Mouse (Mus musculus) liver, embryonic 14.5 days (tissue): ENCODE results near the gene Mapk14. TPM values are rescaled to one million over a fixed set of nuclear protein-coding genes. Genes with fewer than 3 reads are reported as not detected.

Source experiments
- ATAC-seq: fragments of 200-750 bp; cut with Nextera tagmentation; 2 replicates; pipeline ENCODE4 v1.8.0; 2017; ENCODE audit warnings: moderate number of reproducible peaks, mild to moderate bottlenecking, moderate library complexity; ENCODE audit not compliant: insufficient read depth
- DNase-seq, 3 experiments: peaks; one replicate each; pipeline ENCODE4 v3.0.0-alpha.2; 2012 to 2013; ENCODE audit warnings: low read depth in 3 of 3, low spot score in 3 of 3
- H3K27ac ChIP-seq: fragments of 300-500 bp; sonication (generic); 2 replicates; pipeline ENCODE4 v1.5.1; 2014; ENCODE audit warnings: moderate library complexity, mild to moderate bottlenecking, control low read depth, inconsistent platforms
- H3K27me3 ChIP-seq: fragments of 300-500 bp; sonication (generic); 2 replicates; pipeline ENCODE4 v1.6.1; 2014; ENCODE audit warnings: mild to moderate bottlenecking, low read length, moderate library complexity; ENCODE audit not compliant: control insufficient read depth, insufficient read depth
- H3K36me3 ChIP-seq: fragments of 300-500 bp; sonication (generic); replicated peaks from 2 replicates; pipeline ENCODE4 v1.6.1; 2014; ENCODE audit warnings: low read depth; ENCODE audit not compliant: control insufficient read depth, insufficient read depth
- H3K4me1 ChIP-seq, 2 experiments: fragments of 200-500 bp in 1 of 2; fragments of 300-500 bp in 1 of 2; sonication (generic) in 1 of 2; replicated peaks; 2 replicates each; pipeline ENCODE4 v1.6.1; 2012 to 2014; ENCODE audit warnings: antibody characterized with exemption in 1 of 2, inconsistent platforms in 1 of 2, low read length in 1 of 2; ENCODE audit not compliant: control insufficient read depth in 2 of 2, insufficient read depth in 2 of 2
- H3K4me2 ChIP-seq: fragments of 300-500 bp; sonication (generic); 2 replicates; pipeline ENCODE4 v1.6.1; 2014; ENCODE audit warnings: low read depth, mild to moderate bottlenecking, control low read depth, moderate library complexity
- H3K4me3 ChIP-seq, 2 experiments: fragments of 200-500 bp in 1 of 2; fragments of 300-500 bp in 1 of 2; sonication (generic) in 1 of 2; 2 replicates each; pipeline ENCODE4 v1.5.1; 2012 to 2014; ENCODE audit warnings: low read depth in 2 of 2, low read length in 2 of 2, mild to moderate bottlenecking in 2 of 2, control low read depth in 1 of 2, inconsistent platforms in 1 of 2, moderate library complexity in 1 of 2; ENCODE audit not compliant: insufficient read depth in 1 of 2
- H3K9ac ChIP-seq: fragments of 300-500 bp; sonication (generic); replicated peaks from 2 replicates; pipeline ENCODE4 v1.6.1; 2014; ENCODE audit warnings: mild to moderate bottlenecking, control low read depth, moderate library complexity
- H3K9me3 ChIP-seq: fragments of 300-500 bp; sonication (generic); 2 replicates; pipeline ENCODE4 v1.6.1; 2016; ENCODE audit warnings: low read length, mixed read lengths; ENCODE audit not compliant: control insufficient read depth
- CTCF ChIP-seq: IDR thresholded peaks from 2 replicates; pipeline ENCODE4 v1.5.1; 2016; ENCODE audit warnings: antibody characterized with exemption, low read depth, control low read depth
- EP300 ChIP-seq: IDR thresholded peaks from 2 replicates; pipeline ENCODE4 v1.6.1; 2016; ENCODE audit warnings: antibody characterized with exemption, low read depth
- WGBS: fragments of 180-500 bp; shearing (Covaris S2); extraction: QIAGEN DNeasy Blood & Tissue Kit; methylation state at CpG from one replicate; pipeline ENCODE4 v1.1.7; 2014; ENCODE audit not compliant: insufficient replicate concordance; 5-methylcytosine and 5-hydroxymethylcytosine counted together
- polyA plus RNA-seq, 2 experiments: library from polyadenylated mRNA; depleted of rRNA in 1 of 2; stranded (reverse) in 1 of 2; unstranded in 1 of 2; fragments of >200 nt; fragmentation: Nextera tagmentation in 1 of 2; extraction: Ambion mirVana in 1 of 2; gene quantifications; 2 replicates each; pipeline versions ENCODE4 v1.2.1 to v1.2.3; 2012 to 2014

Mapk14 gene
- polyA plus RNA-seq, 2 experiments, result 33.2 to 37.8 TPM

- H3K27ac ChIP-seq, result no peak overlapping the region
- 0 out of 2 replicates have a peak, but pooled peaks have one; percentile 13 for ATAC-seq
- WGBS, result 52% methylated on average over 4 of the region's 4 CpGs
- no peak overlapping the region for H3K4me3 ChIP-seq
- TF ChIP-seq EP300, result no peak
- TF ChIP-seq CTCF, result no peak
- H3K36me3 ChIP-seq, result peaks cover 33% of the 10 kb centered on the region
- DNase-seq, result no peak
- no peaks in the 10 kb centered on the region for H3K9me3 ChIP-seq
- H3K27me3 ChIP-seq, result no peaks in the 10 kb centered on the region
- no peak overlapping the region for H3K4me2 ChIP-seq
- 0 out of 4 replicates have a peak, but pooled peaks cover 0 to 6% of the 10 kb centered on the region in 2 experiments for H3K4me1 ChIP-seq
- no peak overlapping the region for H3K9ac ChIP-seq
These were observed 45.4 kb downstream of the Mapk14 start for GRCm38 (mm10) chr17:28736486-28736885.

GRCm38 (mm10) chr17:28737973-28738372 lies 46.8 kb downstream of the Mapk14 start:
- TF ChIP-seq CTCF (no peak), EP300 (no peak)
- Histone ChIP-seq H3K36me3 (peaks cover 31% of the 10 kb centered on the region), H3K27ac (no peak overlapping the region), H3K4me2 (no peak overlapping the region), H3K9ac (no peak overlapping the region), H3K4me3 (no peak overlapping the region), H3K27me3 (no peaks in the 10 kb centered on the region), H3K9me3 (no peaks in the 10 kb centered on the region), H3K4me1 (0 out of 4 replicates have a peak, but pooled peaks cover 0 to 6% of the 10 kb centered on the region in 2 experiments)
- ATAC-seq (no peak), DNase-seq (no peak)
- 59% methylated on average over 4 of the region's 4 CpGs for WGBS

- H3K9me3 ChIP-seq, result no peaks in the 10 kb centered on the region
- no peak overlapping the region for H3K27ac ChIP-seq
- H3K4me2 ChIP-seq, result no peak overlapping the region
- WGBS, result 86% methylated on average over 6 of the region's 6 CpGs
- no peak overlapping the region for H3K4me3 ChIP-seq
- H3K9ac ChIP-seq, result no peak overlapping the region
- no peaks in the 10 kb centered on the region for H3K27me3 ChIP-seq
- H3K36me3 ChIP-seq, result peaks cover 40% of the 10 kb centered on the region
- 0 out of 4 replicates have a peak, but pooled peaks cover 0 to 6% of the 10 kb centered on the region in 2 experiments for H3K4me1 ChIP-seq
- no peak for ATAC-seq
- TF ChIP-seq CTCF (no peak), EP300 (no peak)
- DNase-seq, result no peak
These were observed 48.1 kb downstream of the Mapk14 start for GRCm38 (mm10) chr17:28739244-28739643.

GRCm38 (mm10) chr17:28743145-28743866 lies 52.2 kb downstream of the Mapk14 start:
- 0 out of 4 replicates have a peak, but pooled peaks cover 0 to 2% of the 10 kb centered on the region in 2 experiments for H3K4me1 ChIP-seq
- TF ChIP-seq EP300, result no peak
- TF ChIP-seq CTCF, result no peak
- H3K9ac ChIP-seq, result no peak overlapping the region
- no peak overlapping the region for H3K27ac ChIP-seq
- H3K27me3 ChIP-seq, result no peaks in the 10 kb centered on the region
- no peak overlapping the region for H3K4me2 ChIP-seq
- H3K36me3 ChIP-seq, result peaks cover 52% of the 10 kb centered on the region
- DNase-seq (no peak), ATAC-seq (no peak)
- H3K9me3 ChIP-seq, result no peaks in the 10 kb centered on the region
- no peak overlapping the region for H3K4me3 ChIP-seq
- WGBS, result 87% methylated on average over 11 of the region's 11 CpGs

- ATAC-seq (no peak), DNase-seq (no peak)
- no peaks in the 10 kb centered on the region for H3K9me3 ChIP-seq
- H3K36me3 ChIP-seq, result peaks cover 52% of the 10 kb centered on the region
- TF ChIP-seq EP300, result no peak
- TF ChIP-seq CTCF, result peak; percentile 50
- 80% methylated on average over 9 of the region's 9 CpGs for WGBS
- no peak overlapping the region for H3K9ac ChIP-seq
- no peak overlapping the region for H3K27ac ChIP-seq
- no peak overlapping the region for H3K4me2 ChIP-seq
- no peak overlapping the region for H3K4me3 ChIP-seq
- 0 out of 4 replicates have a peak, but pooled peaks cover 0 to 2% of the 10 kb centered on the region in 2 experiments for H3K4me1 ChIP-seq
- H3K27me3 ChIP-seq, result no peaks in the 10 kb centered on the region
These were observed 52.8 kb downstream of the Mapk14 start for GRCm38 (mm10) chr17:28743916-28744315.
